Mouse (Mus musculus) erythroblast, embryonic 14.5 days (primary cell): ENCODE data around the gene Mrpl54.

Source experiments
- GATA1 ChIP-seq: IDR thresholded peaks from 2 replicates; pipeline ENCODE4 v1.6.1; 2012; ENCODE audit warnings: low read length, inconsistent platforms, mixed read lengths
- TAL1 ChIP-seq: IDR thresholded peaks from 3 replicates; pipeline ENCODE4 v1.6.1; 2012; ENCODE audit warnings: low read length, inconsistent platforms, mixed read lengths

- no peak for TF ChIP-seq GATA1
- no peak for TF ChIP-seq TAL1
These were observed 2.1 kb upstream of the Mrpl54 start for GRCm38 (mm10) chr10:81268643-81269412.
